Mouse (Mus musculus): ENCODE measurements at regions not wholly inside any gene's neighbourhood (a gene's known extent, or its start where the extent isn't known, plus 50 kb on each side); places are given as distances from the start of the nearest gene placed in this dataset.

GRCm38 (mm10) chr2:137644160-137644559 is 527.7 kb upstream of the Jag1 start:
- TF ChIP-seq ZNF384 (IDR thresholded peaks at IDR 0.05; ENCODE audit: low read depth, low read length) (no peak), MAFK (IDR thresholded peaks at IDR 0.05; ENCODE audit: insufficient read depth, low read depth, low read length) (no peak)

Measured in ES-E14 (cell line).